Mouse (Mus musculus): ENCODE data around the gene Zfhx3.
A peak's percentile ranks its signal among the peaks of the same experiment; 100 is the strongest.

The Zfhx3 gene

DNA sequence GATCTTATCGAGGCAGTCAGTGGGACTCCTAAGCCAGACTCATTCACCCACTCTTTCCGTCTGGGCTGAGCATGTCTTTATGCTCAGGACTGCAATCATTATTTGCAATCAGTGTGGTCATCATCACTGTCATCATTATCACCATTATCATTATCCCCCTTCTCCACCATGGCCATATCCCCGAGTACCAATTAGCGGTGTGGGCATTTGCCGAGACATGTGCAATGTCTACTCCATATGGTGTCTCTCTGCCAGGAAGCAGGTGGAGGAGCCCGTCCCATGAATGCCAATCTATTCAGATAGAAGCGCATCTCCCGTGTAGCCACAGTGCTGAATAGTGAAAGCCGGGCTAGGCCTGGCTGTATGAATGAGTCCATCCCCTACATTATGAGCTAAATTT lies 747.2 kb downstream of the Zfhx3 start:
- DNase-seq, result no peak

DNA sequence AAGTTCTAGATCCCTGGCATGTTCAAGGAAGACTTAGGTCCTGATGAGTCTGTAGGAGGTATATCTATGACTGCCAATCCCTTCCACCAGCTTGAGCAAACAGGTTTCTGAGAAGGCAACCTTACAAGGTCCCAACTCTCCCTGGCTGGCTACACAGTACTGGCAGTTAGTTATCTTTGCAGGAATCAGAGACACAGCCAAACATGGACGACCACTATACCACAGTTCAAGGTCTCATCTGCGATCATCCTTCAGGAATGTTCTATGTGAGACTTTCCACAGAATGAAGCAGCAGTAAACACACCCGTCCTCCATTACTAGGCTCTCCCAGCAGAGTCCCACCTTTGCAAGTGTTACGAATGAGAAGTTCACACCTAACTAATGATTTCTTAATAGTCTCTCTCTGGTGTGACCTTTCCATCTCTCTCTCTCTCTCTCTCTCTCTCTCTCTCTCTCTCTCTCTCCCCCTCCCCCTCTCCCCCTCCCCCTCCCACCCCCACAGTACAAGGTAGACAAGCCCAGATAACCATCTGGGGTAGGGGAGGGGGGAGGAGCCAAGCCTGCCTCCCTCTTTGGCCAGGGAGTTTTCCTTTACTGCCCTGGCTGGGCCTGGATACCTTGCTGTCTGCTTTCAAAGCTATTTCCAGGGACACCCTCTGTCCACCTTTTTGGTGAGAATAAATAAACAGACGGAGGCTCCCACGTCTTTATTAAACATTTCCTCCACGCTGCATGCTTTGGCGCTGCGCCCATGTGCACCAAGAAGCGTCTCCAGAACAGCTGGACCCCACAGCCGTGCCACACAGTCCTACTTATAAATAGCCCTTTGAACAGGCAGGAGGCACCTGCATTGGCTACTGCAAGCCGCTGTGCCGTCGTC lies 748.4 kb downstream of the Zfhx3 start:
- DNase-seq, result no peak

DNA sequence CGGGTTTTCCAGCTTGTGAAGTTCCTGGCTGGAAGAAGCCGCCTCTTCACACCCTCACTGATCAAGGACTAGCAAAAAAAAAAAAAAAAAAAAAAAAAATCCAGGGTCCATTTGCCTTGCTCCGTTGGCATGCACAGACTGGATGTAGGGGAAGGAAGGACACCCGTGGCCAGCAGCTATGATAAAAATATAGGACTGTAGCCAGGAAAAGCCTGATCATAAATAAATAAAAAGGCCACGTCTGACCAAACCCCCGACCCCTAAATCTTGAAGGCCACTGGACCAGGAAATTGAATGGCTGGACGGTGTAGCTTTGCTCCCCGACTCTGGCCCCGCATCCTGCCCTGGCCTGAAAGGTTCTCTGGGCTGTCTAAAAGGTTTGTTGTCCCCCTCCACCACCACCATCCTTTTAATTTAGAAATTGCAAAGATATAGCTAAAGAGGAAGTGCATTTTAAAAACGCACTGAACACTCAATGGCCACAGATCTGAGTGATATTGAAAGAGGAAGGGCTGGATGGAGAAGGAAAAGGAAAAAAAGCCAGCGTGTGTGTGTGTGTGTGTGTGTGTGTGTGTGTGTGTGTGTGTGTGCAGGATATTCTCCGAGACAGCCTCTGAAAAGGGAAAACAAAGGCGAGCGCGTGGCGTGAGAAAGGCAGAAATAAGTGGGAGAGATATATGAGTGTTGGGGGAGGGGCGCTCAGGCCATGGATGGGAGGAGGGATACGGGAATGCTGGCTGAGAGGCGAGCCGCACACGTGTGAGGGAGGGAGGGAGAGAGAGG lies 749.2 kb downstream of the Zfhx3 start:
- DNase-seq, result peak; percentile 31 to 49

DNA sequence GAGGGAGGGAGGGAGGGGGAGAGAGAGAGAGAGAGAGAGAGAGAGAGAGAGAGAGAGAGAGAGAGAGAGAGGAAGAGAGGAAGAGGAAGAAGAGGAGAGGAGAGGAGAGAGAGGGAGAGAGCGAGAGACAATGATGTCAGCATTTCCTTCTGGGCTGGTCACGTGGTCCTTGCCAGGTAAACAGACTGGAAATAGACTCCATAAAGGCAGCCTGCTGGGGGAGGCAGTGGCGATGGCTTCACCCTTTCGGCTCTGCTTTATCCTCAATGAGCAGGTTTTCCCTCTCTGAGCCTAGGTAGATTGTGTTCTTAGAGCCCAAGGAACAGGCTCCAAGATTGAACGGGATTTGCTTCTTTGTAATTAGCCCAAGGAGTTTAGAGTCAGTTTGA lies 749.8 kb downstream of the Zfhx3 start:
- no peak for DNase-seq

DNA sequence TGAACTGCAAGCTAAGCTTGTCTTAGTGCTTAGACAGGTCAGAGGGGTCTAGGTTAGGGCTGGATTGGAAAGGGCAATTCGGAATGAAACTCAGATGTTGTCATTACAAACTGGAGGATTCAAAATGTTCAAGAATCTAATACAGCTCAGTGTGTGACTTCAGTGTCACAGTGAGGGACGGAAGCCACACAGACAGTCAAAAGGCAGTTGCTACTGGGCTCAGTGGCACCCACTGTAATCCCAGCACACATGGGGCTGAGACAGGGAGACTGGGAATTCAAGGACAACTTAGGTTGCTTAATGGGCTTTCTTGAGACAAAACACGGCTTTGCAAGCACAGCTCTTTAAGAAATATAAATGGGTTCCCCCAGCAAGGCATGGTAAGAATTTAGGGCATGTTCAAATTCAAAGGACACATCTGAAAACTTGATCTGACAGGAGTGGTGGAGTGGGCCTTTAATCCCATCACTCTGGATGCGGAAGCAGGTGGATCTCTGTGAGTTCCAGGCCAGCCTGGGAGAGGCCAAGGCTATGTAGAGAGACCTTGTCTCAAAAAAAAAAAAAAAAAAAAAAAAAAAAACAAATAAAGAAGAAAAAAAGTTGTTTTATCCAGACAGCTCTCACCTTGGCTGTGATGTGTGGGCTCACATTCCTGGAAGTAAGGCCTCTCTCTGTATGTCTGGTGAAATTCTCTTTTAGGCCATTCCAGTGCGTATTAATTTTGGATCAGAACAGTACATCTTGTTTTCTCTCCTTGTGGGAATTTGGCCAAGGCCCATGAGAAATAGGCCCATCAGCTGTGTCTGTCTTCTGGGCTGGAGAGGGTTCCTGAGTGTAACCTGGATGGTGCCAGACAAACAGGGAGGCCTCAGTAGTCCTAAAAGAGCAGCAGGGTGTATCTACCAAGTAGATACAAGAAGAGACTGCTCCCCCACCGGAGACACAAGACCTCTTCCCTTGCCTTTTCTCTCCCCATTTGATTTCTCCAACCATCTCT lies 750.5 kb downstream of the Zfhx3 start:
- DNase-seq, result no peak

DNA sequence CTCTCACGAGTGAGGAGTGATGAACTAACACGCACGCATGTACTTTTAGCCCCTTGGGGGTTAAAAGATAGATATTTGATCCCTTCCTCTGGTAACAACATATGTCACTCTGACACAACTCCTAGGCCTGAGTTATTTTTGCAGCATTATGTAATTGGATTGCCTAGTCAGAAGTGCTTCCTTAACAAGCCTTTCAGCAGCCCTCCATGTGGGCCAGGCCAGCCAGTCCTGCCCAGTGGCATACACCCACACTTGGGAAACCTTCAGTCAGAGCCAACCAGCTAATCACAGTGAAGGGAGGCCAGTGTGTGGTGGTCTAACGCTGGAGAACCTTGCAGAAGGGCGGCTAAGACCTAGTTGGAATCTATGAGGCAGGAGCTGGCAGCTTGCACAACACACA lies 751.4 kb downstream of the Zfhx3 start:
- DNase-seq, result no peak

DNA sequence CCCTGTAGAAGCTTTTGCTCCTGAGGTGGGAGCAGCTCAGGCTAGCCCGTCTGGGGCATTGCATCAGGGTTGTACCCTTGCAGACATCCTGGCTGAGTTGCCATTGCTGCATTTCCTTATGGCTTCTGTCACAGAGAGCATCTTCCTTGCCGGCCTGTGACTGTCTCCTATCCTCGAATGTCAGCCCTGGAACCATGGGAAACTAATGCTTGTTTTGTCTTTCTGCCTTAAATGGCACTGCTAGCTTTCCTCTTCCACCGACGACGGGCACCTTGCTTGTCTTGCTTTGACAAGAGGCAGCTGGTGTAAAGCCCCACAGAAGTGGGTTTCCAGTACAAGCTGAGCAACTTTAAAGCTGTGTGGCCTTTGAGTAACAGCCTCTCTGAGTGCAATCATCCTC lies 752.1 kb downstream of the Zfhx3 start:
- no peak for DNase-seq

DNA sequence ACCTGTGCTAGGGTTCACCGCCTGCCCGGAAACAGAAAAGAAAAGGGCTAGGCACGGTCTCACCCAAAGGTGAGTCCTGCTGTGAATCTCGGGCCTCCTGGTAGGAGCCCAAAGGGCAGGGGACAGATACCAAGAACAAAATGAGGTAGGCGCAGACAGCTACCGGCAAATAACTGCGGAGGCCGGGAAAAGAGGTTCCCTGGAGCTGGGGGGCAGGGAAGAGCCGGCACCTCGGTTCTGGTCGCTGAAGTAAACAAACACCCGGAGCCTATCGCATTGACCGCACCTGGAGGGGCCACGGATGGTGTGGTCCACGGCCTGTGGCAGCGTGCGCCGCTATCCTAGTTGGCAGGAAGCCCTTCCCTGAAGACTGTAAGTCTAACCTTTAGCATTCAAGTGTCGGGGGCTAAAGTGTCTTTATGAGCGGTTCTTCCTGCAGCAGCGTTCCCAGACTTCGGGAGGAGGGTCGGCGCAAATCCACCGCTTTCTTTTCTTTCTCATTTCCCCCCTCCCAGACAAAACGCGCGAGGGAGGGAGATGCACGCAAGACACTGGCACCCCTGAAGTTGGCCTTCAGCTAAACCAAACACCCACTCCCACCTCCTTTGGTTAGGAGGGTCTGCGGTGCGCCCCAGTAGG lies 752.9 kb downstream of the Zfhx3 start:
- no peak for DNase-seq

DNA sequence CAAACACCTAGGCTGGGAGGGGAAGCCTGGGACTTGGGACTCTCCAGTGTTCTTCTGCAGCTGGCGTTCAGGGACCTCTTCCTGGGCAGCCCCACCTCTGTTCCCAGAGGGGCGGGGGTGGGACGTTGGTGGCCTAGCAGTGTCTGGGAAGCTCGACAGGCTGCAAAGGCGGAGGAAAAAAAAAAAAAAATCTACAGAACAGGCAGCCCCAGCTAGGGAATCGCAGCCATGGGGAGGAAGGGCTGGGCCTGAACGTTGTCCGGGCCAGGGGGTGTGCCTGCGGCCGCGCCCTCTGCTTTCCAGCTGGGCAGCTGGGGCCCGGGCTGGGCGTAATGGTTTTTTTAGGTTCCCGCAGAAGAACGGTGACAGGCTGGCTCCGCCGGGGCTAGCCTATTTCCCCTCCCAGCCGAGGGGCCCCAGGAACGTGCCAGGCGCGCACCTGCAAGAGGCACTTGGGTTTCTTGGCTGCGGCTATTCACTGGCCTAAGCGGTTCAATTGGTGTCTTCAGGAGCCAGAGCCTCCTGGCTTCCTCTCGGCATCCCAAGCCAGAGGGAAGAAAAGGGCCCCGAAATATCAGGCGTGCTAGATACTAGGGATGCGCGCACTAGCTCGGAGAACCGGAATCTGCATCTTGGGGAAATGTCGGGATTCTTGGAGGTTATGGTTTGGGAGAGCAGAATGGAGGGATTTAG lies 753.6 kb downstream of the Zfhx3 start:
- no peak for DNase-seq

DNA sequence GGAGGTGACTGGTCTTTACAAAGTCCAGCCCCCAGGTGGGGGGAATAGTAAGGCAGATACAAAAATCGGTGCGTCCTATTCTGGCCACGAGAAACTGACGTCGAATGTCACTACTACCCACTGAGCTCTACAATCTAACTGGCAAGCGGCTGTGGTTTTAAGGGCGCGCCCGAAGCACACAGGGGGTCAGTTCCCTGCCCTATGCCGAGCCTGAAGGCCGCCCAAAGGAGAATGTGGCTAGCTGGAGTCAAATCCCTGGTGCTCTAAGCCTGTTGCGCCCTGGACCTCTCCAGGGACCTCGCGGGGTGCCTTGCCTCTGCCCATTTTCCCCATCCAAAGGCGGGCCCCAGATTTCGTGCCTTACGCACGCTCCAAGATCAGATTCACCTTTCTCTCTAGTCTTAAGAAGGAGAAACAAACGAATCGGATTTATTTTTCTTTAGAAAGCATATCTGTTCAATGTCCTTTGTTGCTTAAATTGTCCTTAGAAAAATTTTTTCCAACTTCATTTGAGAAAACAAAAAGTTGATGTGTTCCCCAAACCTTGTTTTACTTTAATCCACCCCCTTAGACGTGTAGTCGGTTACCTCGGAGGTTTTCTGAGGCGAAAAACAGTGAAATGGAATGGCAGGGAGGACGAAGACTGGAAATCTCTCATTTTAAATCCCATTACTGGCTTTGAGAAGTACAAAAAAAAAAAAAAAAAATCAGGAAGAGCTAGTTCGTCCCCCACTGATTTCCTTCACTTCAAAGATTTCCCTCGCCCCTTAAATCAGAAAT lies 754.4 kb downstream of the Zfhx3 start:
- DNase-seq, result no peak

DNA sequence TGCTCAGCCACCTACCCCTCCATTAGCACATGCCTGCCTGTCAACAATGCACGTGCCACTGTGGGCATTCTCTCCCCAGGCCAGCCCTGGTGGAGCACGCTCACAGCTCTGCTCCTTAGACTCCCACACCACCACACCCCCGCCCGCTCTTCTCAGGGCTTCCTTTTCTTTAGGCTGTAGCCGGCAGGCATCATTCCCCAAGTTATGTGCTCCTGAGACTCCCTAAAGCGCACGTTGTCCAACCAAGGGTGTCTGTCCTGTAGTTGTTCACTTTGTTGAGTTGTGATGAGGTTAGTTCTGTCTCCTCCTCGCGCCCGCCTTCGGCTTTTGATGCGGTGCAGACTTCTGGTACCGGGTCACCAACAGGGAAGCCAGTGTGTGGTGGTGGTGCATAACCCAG lies 755.1 kb downstream of the Zfhx3 start:
- DNase-seq, result no peak

DNA sequence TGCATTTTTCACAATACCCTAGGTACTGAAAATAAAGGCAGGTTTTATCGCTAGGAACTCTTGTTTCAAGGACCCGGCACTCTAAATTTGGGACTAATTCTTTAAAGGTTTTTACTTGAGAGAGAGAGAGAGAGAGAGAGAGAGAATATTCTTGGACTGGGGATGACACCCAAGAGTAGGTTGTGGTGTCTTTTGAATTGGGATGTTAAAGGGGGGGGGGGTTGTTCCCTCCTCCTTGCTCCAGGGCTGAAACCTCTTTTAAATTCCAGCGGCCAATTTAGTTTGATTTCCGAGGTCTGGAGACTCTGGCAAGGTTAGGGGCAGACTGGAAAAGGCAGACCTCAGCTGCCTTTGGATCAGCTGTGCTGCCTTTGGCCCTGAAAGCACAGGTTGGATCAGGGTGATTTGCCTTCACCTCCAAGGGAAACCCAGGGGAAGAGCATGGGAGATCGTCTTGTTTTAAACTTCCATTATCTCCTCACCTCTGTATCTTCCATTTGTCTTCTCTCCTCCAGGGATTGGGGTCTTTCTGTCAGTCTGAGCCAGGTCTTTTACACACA lies 755.7 kb downstream of the Zfhx3 start:
- DNase-seq, result no peak

DNA sequence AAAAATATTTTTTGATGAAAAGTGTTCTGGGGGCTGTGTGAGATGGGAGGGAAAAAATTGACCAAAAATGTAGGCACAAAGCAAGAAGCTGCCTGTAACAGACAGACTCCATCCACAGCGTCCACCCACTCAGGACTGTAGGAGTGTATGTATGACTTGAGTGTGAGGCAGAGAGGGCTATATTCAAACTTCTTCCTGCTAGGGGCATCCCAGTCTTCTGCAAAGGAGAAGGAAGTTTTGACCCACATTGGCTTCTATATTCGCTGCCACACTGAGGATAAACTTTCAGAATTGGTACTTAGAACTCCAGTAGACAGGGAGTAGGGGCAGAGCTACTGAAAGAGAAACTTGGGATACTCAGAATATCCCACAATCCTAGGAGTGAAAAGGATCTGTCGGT lies 756.6 kb downstream of the Zfhx3 start:
- DNase-seq, result no peak

DNA sequence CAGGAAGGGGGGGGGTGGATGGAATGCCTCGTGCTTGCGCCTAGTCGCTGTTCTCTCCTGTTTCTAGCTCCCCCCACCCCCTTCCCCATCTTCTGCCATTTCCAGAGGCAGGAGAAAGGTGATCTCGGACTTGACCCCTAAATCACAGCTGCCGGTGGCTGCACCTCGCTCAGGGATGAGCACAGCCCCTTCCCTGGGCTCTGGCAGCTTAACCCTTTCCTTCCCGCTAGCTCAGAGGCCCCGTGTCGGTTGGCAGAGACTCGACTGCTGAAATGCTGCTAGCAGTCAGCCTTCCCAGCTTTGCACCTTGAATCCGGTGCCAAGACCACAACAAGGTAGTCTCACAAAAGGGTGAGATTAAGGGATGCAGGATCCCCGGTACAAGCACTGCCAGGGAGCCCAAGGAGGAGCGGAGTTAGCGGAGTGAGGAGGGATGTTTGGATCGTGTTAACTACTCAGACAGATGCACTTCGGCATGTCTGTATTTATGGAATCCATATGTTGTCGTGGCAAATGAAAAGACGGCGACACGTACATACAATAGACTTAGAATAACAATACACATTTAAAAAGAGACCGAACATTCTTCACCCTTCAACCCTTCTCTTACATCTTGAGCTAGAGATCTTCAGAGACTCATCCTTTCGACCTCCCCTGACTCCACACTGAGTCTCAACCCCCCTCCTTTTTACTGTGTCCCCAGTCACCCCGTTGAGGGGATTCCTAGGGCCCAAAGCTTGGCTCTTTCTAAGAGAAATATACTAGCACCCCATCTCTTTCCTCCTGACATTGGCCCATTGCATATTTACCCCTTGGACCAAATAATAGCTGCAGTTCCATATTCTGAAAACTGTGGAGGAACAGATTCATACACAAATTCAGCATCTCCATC lies 757.3 kb downstream of the Zfhx3 start:
- DNase-seq, result no peak

DNA sequence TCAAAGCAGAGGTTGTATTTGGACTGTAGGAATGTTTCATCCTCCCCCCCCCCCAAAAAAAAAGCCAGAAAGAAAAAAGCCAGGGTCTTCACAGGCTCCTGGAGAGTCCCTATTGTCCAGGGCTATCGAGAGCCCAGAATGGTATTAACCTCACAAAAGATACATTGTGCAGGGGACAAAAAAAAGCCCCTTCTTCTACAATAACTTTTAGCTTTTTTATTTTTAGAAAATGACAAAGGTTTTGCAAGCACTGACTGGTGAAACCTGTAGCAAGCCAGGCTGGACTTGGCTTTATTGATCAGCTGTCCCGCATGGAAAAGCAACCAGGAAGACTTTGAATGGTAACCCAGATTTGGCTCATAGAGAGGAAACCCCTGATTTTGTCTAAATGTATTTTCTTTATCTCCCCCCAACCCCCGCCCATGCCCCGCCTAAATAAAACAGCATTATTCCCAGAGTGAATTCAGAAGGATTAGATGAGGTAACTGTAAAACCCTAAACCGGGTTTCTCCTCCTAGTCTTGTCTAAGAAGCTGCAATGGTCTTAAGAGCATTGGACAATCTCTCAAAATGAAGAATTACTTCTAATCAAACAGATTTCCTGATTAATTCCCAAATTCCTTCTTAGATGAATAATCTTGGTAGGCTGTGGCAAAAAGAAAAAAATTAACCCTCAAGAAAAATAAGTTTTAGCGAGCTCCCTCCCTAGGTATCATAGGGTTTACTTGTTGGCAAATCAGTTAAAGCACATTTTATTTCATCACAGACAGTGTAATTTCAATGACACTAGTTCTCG lies 759.1 kb downstream of the Zfhx3 start:
- DNase-seq, result no peak

DNA sequence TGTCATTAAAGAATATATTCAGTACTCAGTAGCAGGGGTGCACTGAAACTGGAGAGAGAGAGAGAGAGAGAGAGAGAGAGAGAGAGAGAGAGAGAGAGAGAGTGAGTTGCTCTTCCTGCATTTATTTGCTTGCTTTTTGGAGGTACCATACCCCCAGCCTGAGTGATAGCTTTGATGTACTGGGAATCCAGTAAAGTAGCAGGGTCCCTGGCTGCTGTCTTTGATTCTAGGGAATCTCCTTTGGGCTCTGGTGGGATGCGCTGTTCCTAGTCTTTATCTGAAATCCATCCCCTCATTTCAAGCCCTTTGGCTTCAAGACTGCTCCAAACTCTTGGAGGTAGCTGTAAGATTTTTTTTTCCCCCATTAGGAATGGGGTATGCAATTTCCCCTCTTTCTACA lies 759.8 kb downstream of the Zfhx3 start:
- no peak for DNase-seq

DNA sequence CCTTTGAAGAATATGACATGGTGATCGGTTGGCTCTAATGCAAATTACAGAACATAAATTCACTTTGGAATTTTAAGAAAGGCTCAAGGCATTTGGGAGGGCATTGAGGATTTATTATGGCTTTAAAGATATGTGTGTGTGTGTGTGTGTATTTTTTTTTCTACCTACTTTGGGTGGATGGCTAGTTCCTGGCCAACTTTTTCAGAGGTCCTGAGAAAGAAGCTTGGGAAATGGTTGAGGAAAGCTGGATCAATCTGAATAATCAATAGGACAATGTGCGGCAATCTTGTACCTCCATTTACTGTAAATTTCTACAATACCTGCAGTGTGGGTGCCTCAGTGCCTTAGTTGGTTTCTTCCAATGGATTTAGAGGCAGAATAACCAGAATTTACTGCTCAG lies 763.3 kb downstream of the Zfhx3 start:
- no peak for DNase-seq

DNA sequence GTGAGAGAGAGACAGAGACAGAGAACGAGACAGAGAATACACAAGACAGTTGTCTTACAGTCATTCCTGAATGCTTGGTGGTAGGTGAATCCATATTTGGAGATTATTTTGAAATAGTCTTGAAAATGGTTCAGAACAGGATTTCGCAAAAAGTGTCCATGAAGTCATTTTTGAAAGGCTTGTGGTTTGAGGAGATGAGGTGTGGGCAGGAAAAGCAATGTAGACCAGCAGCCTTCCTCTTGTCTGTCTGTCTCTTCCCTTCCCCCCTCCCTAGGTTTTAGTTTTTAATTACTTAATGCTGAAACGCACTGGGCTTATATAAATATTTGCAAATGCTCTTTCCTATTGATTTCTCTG lies 764.0 kb downstream of the Zfhx3 start:
- DNase-seq, result no peak
